Mouse (Mus musculus) CH12.LX (cell line): ENCODE data around the gene Aqp6. TPM values are rescaled to one million over a fixed set of nuclear protein-coding genes. Genes with fewer than 3 reads are reported as not detected.

Source experiments
- DNase-seq: peaks from one replicate; pipeline ENCODE4 v3.0.0-alpha.2; 2013; ENCODE audit errors: extremely low read depth
- H3K27ac ChIP-seq: 2 replicates; pipeline ENCODE4 v1.5.1; 2012; ENCODE audit warnings: low read depth, mild to moderate bottlenecking, control low read depth, moderate library complexity; ENCODE audit not compliant: insufficient read depth
- H3K27me3 ChIP-seq: replicated peaks from 2 replicates; pipeline ENCODE3; 2012; ENCODE audit warnings: inconsistent platforms
- H3K36me3 ChIP-seq, 2 experiments: replicated peaks in 1 of 2; 2 replicates each; pipeline versions ENCODE3 to v1.6.1; 2012; ENCODE audit warnings: inconsistent platforms in 1 of 2, low read length in 1 of 2, mild to moderate bottlenecking in 1 of 2, mixed read lengths in 1 of 2, moderate library complexity in 1 of 2; ENCODE audit not compliant: control insufficient read depth in 1 of 2, insufficient read depth in 1 of 2
- H3K4me1 ChIP-seq, 2 experiments: 2 replicates each; pipeline ENCODE4 v1.6.1; 2012; ENCODE audit warnings: inconsistent platforms in 1 of 2, moderate library complexity in 1 of 2; ENCODE audit not compliant: insufficient read depth in 2 of 2, control insufficient read depth in 1 of 2
- H3K4me2 ChIP-seq: 2 replicates; pipeline ENCODE4 v1.6.1; 2012; ENCODE audit warnings: low read depth, mild to moderate bottlenecking, control low read depth; ENCODE audit not compliant: poor library complexity, insufficient read depth, severe bottlenecking
- H3K4me3 ChIP-seq, 3 experiments: fragments of 150-350 bp in 1 of 3; sonication (generic) in 1 of 3; replicated peaks in 1 of 3; 2 replicates each; pipeline versions ENCODE3 to v1.5.1; 2011 to 2012; ENCODE audit warnings: low read depth in 2 of 3, low read length in 2 of 3, mild to moderate bottlenecking in 2 of 3, moderate library complexity in 2 of 3, control low read depth in 1 of 3, improper control_type of control experiment in 1 of 3, inconsistent platforms in 1 of 3, mixed read lengths in 1 of 3; ENCODE audit not compliant: poor library complexity in 1 of 3
- H3K79me2 ChIP-seq: replicated peaks from 2 replicates; pipeline ENCODE4 v1.6.1; 2012; ENCODE audit warnings: mild to moderate bottlenecking, moderate library complexity; ENCODE audit not compliant: control insufficient read depth, poor library complexity, insufficient read depth, severe bottlenecking; ENCODE audit errors: extremely low read depth
- H3K9ac ChIP-seq: 2 replicates; pipeline ENCODE4 v1.6.1; 2012; ENCODE audit warnings: low read depth, mild to moderate bottlenecking, control low read depth, moderate library complexity; ENCODE audit not compliant: insufficient read depth
- H3K9me3 ChIP-seq: replicated peaks from 2 replicates; pipeline ENCODE3; 2012; ENCODE audit warnings: low read length, inconsistent platforms, mixed read lengths
- CTCF ChIP-seq, 2 experiments: IDR thresholded peaks in 1 of 2; conservative IDR thresholded peaks in 1 of 2; 2 replicates each; pipeline ENCODE4 v1.5.1; 2011 to 2012; ENCODE audit warnings: low read depth in 2 of 2, low read length in 2 of 2, improper control_type of control experiment in 1 of 2, inconsistent platforms in 1 of 2, mild to moderate bottlenecking in 1 of 2, moderate library complexity in 1 of 2
- ELF1 ChIP-seq: IDR thresholded peaks from 2 replicates; pipeline ENCODE4 v1.6.1; 2014; ENCODE audit warnings: low read depth, mild to moderate bottlenecking, inconsistent platforms, low read length, improper control_type of control experiment
- EP300 ChIP-seq: IDR thresholded peaks from 2 replicates; pipeline ENCODE4 v1.6.1; 2011; ENCODE audit warnings: low read length, improper control_type of control experiment
- ETS1 ChIP-seq: conservative IDR thresholded peaks from 2 replicates; pipeline ENCODE4 v1.6.1; 2012; ENCODE audit warnings: low read depth, mild to moderate bottlenecking, inconsistent platforms, low read length, improper control_type of control experiment, moderate library complexity
- HCFC1 ChIP-seq: IDR thresholded peaks from 2 replicates; pipeline ENCODE4 v1.6.1; 2012; ENCODE audit warnings: low read depth, mild to moderate bottlenecking, inconsistent platforms, low read length, improper control_type of control experiment
- IRF4 ChIP-seq: IDR thresholded peaks from 2 replicates; pipeline ENCODE4 v1.6.1; 2014; ENCODE audit warnings: low read depth, mild to moderate bottlenecking, inconsistent platforms, low read length, improper control_type of control experiment
- JUND ChIP-seq: conservative IDR thresholded peaks from 2 replicates; pipeline ENCODE4 v1.6.1; 2011; ENCODE audit warnings: low read depth, low read length, improper control_type of control experiment
- KAT2A ChIP-seq: IDR thresholded peaks from 2 replicates; pipeline ENCODE4 v1.6.1; 2012; ENCODE audit warnings: low read length, improper control_type of control experiment, inconsistent platforms; ENCODE audit not compliant: insufficient replicate concordance
- MAFK ChIP-seq: IDR thresholded peaks from 2 replicates; pipeline ENCODE4 v1.6.1; 2011; ENCODE audit warnings: low read length, improper control_type of control experiment; ENCODE audit not compliant: insufficient replicate concordance
- MEF2A ChIP-seq: IDR thresholded peaks from 2 replicates; pipeline ENCODE4 v1.6.1; 2014; ENCODE audit warnings: low read depth, mild to moderate bottlenecking, inconsistent platforms, low read length, improper control_type of control experiment, borderline replicate concordance
- MXI1 ChIP-seq: IDR thresholded peaks from 2 replicates; pipeline ENCODE4 v1.6.1; 2011; ENCODE audit warnings: mild to moderate bottlenecking, low read depth, low read length, improper control_type of control experiment
- MYC ChIP-seq: IDR thresholded peaks from 2 replicates; pipeline ENCODE4 v1.6.1; 2011; ENCODE audit warnings: low read depth, mild to moderate bottlenecking, improper control_type of control experiment, low read length
- NELFE ChIP-seq: IDR thresholded peaks from 2 replicates; pipeline ENCODE4 v1.6.1; 2011; ENCODE audit warnings: low read depth, low read length, improper control_type of control experiment
- NRF1 ChIP-seq: IDR thresholded peaks from 2 replicates; pipeline ENCODE4 v1.6.1; 2014; ENCODE audit warnings: low read depth, mild to moderate bottlenecking, inconsistent platforms, low read length, improper control_type of control experiment, moderate library complexity
- PAX5 ChIP-seq: IDR thresholded peaks from 2 replicates; pipeline ENCODE4 v1.6.1; 2012; ENCODE audit warnings: low read length, inconsistent platforms, mixed read lengths
- POLR2A ChIP-seq: IDR thresholded peaks from 2 replicates; pipeline ENCODE4 v1.6.1; 2011; ENCODE audit warnings: low read depth, mild to moderate bottlenecking, improper control_type of control experiment, low read length
- POLR2AphosphoS2 ChIP-seq: IDR thresholded peaks from 2 replicates; pipeline ENCODE4 v1.6.1; 2011; ENCODE audit warnings: low read depth, low read length, improper control_type of control experiment
- RAD21 ChIP-seq: IDR thresholded peaks from 2 replicates; pipeline ENCODE4 v1.6.1; 2011; ENCODE audit warnings: low read depth, mild to moderate bottlenecking, low read length, improper control_type of control experiment, moderate library complexity
- SIN3A ChIP-seq: IDR thresholded peaks from 2 replicates; pipeline ENCODE4 v1.6.1; 2012; ENCODE audit warnings: low read length, improper control_type of control experiment, inconsistent platforms
- SMC3 ChIP-seq: IDR thresholded peaks from 2 replicates; pipeline ENCODE4 v1.6.1; 2011; ENCODE audit warnings: low read depth, low read length, improper control_type of control experiment
- TCF12 ChIP-seq: IDR thresholded peaks from 2 replicates; pipeline ENCODE4 v1.6.1; 2014; ENCODE audit warnings: low read depth, mild to moderate bottlenecking, inconsistent platforms, low read length, improper control_type of control experiment
- UBTF ChIP-seq: IDR thresholded peaks from 2 replicates; pipeline ENCODE4 v1.6.1; 2012; ENCODE audit warnings: low read depth, mild to moderate bottlenecking, inconsistent platforms, low read length, improper control_type of control experiment, moderate library complexity
- USF1 ChIP-seq: IDR thresholded peaks from 2 replicates; pipeline ENCODE4 v1.6.1; 2014; ENCODE audit warnings: low read depth, mild to moderate bottlenecking, inconsistent platforms, low read length, improper control_type of control experiment
- ZC3H11A ChIP-seq: IDR thresholded peaks from 2 replicates; pipeline ENCODE4 v1.6.1; 2012; ENCODE audit warnings: low read depth, mild to moderate bottlenecking, inconsistent platforms, low read length, improper control_type of control experiment
- ZMIZ1 ChIP-seq: IDR thresholded peaks from 2 replicates; pipeline ENCODE4 v1.6.1; 2012; ENCODE audit warnings: low read depth, mild to moderate bottlenecking, inconsistent platforms, low read length, improper control_type of control experiment
- dilution Hi-C: fragments of 300-500 bp; cut with MboI; formaldehyde crosslinking; loops from 2 replicates; pipeline ENCODE4 v1.14.3; 2020; ENCODE audit warnings: low sequenced_read_pairs; ENCODE audit not compliant: extremely low pct_unique_long_range_greater_than_20kb, extremely low pct_ligation_motif_present
- in situ Hi-C: fragments of 300-500 bp; cut with MboI; formaldehyde crosslinking; loops from 3 replicates; pipeline ENCODE4 v1.14.3; 2019; ENCODE audit warnings: low sequenced_read_pairs, low pct_ligation_motif_present, low pct_unique_long_range_greater_than_20kb, mixed read lengths
- polyA plus RNA-seq: library from polyadenylated mRNA; unstranded; fragments of >175 nt; gene quantifications from 2 replicates; pipeline ENCODE4 v1.2.1, GENCODE M21; 2012; ENCODE audit warnings: low read depth; ENCODE audit not compliant: insufficient read length
- total RNA-seq, 2 experiments: library from RNA; depleted of rRNA; stranded (reverse); fragments of 300-350 nt in 1 of 2; fragments of >200 nt in 1 of 2; gene quantifications; 2 replicates each; pipeline ENCODE4 v1.2.3; 2012 to 2014

Aqp6 gene
- total and polyA plus RNA-seq, 3 experiments = not detected

DNA sequence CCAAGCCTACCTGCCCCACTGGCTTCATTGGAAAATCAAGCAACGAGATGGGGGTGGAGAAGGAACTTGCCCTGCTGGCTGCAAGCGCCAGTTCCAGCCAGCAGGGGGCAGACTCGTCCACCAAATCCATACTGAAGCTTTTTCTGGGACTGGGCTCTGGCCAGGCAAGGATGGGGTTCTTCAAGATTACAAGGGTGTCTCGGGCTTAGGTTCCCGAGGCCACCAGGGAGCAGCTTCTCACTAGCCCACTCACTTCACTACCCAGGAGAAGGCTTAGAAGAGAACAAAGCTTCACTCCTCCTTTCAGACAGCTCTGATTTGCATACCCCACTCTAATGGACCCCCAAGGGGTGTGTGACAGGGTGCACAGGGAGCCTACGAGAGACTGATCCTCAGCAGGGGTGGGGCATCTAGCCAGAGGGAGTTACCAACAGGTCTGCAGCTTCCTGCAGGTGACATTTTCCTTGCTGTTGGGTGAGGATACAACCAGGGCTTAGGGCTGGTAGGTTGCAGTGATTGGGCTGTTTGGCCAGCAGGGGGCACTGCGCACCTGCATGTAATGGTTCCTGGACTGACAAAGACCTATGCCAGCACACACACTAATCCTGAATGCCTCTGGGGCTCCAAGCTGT is 5.0 kb upstream of the Aqp6 start:
- Histone ChIP-seq H3K4me2 (peak overlapping the region; percentile 23), H3K4me3 (no peak overlapping the region), H3K36me3 (no peaks in the 10 kb centered on the region), H3K4me1 (peaks cover 0 to 14% of the 10 kb centered on the region in 2 experiments; a peak in 2 of 4 replicates), H3K27ac (no peak overlapping the region), H3K9ac (no peak overlapping the region), H3K9me3 (peaks cover 2% of the 10 kb centered on the region), H3K27me3 (peaks cover 87% of the 10 kb centered on the region), H3K79me2 (no peaks in the 10 kb centered on the region)
- in situ Hi-C loops (loop anchor here (5.0 kb wide), 2 partner anchors 71 to 99 kb away; no protein-coding TSS in a partner anchor), dilution Hi-C loops (no loop called here)
- TF ChIP-seq NRF1 (no peak), ETS1 (no peak), POLR2A (no peak), MXI1 (peak; percentile 21; the same call in 1 of the 2 replicates), ZMIZ1 (no peak), IRF4 (peak; percentile 20; the same call in 1 of the 2 replicates), CTCF (conservative IDR thresholded peaks at IDR 0.05 in 1 of 2, IDR thresholded peaks at IDR 0.05 in 1 of 2; ENCODE audit: low read depth in 2 of 2, low read length in 2 of 2) (peak; percentile 86 to 97), PAX5 (no peak), USF1 (no peak), NELFE (peak; percentile 22; the same call in 1 of the 2 replicates), HCFC1 (no peak), MYC (no peak), UBTF (no peak), KAT2A (no peak), RAD21 (peak; percentile 91), SMC3 (peak; percentile 89), MEF2A (no peak), ZC3H11A (peak; percentile 61), SIN3A (peak; percentile 42; the same call in 1 of the 2 replicates), POLR2AphosphoS2 (no peak), MAFK (no peak), EP300 (no peak), JUND (no peak), TCF12 (0 out of 2 replicates have a peak, but pooled peaks have one; percentile 21), ELF1 (no peak)
- DNase-seq = peak; percentile 93
